Mouse (Mus musculus): ENCODE results near the gene Mycbp.

Mycbp gene

GRCm38 (mm10) chr4:123946701-123947100 is 42.1 kb downstream of the Mycbp start:
- no peak for DNase-seq

- no peak for DNase-seq
These were observed 42.5 kb downstream of the Mycbp start for GRCm38 (mm10) chr4:123947149-123947548.

GRCm38 (mm10) chr4:123948901-123949300 is 44.3 kb downstream of the Mycbp start:
- no peak for DNase-seq

GRCm38 (mm10) chr4:123949649-123950048 is 45.0 kb downstream of the Mycbp start:
- no peak for DNase-seq

- no peak for DNase-seq
These were observed 47.4 kb downstream of the Mycbp start for GRCm38 (mm10) chr4:123952059-123952458.

- DNase-seq: peak; percentile 83 to 84
These were observed 52.3 kb downstream of the Mycbp start for GRCm38 (mm10) chr4:123956703-123957491.

GRCm38 (mm10) chr4:123957492-123957808 is 52.8 kb downstream of the Mycbp start:
- no peak for DNase-seq

- DNase-seq: no peak
These were observed 53.3 kb downstream of the Mycbp start for GRCm38 (mm10) chr4:123957891-123958290.

- no peak for DNase-seq
These were observed 56.3 kb downstream of the Mycbp start for GRCm38 (mm10) chr4:123960955-123961354.
